Mouse (Mus musculus) frontal cortex, adult (tissue): ENCODE data around the gene Unc45a.

Source experiments
- ATAC-seq: cut with Nextera tagmentation; 2 replicates; pipeline ENCODE4 v1.9.2; 2017; ENCODE audit warnings: mild to moderate bottlenecking, moderate library complexity, mixed read lengths; ENCODE audit not compliant: low TSS enrichment

Unc45a gene

DNA sequence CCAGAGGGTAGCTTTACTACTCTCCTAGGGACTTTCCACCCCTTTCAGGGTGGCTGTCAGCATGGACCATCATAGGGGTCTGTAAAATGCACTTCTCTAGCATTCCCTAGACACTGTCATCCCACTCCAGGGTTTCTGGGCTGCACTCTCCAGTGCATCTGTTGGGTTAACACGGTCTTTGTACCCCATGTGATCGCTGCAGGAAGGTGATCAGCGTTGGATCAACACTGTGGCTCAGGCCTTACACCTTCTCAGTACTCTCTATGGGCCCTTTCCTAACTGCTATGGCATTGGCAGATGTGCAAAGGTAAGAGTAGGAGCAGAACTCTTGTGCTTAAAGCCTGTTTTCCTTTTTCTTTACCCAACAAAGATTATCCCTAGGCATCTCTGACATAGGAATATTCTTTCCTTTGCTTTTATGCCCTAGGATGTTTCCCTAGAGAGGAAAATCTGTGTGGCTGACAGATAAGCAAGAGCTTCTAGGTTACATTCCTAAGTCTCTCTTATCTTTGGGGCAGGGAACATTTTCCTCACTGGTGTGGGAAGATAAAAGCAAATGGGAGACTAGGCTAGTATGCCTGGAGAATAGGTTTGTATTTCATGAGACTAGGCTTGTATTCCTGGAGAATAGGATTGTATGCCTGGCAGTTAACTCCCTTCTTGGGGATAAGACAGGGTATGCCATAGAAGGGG, 57.4 kb downstream of the Unc45a start:
- no peak for ATAC-seq

DNA sequence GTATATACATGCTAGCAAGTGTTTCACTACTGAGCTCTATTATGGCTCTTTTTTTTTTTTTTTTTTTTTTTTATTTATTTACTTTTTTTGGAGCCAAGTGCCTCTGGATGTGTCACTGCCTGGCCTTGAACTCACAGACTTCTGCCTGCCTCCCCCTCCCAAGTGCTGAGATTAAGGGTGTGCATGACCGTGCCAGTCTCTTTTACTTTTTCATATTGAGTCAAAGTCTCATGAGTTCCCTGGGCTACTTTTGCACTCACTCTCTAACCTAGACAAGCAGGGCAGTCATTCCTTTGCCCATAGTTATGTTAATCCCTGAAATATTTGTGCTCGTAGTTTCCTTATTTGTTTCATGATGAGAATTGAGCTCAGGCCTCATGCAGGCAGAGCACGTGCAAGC, 59.2 kb downstream of the Unc45a start:
- no peak for ATAC-seq

DNA sequence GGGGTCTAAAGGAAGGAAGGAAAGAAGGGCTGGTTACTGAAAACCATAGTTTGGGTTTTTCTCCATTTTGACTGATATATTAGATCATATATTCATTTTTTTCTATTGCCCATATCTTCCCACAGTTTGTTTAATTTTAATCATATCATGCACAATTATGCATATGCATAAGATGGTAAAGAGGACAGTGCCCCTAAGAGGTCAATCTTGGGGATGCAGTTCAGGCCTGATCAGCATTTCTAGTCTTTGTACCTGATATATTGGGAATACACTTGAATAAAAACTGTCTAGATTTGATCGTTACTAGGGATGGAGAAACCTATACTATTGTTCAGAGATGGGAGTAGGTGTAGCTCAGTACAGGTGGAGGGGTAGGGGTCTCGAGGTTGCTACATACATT, 59.8 kb downstream of the Unc45a start:
- ATAC-seq: no peak

DNA sequence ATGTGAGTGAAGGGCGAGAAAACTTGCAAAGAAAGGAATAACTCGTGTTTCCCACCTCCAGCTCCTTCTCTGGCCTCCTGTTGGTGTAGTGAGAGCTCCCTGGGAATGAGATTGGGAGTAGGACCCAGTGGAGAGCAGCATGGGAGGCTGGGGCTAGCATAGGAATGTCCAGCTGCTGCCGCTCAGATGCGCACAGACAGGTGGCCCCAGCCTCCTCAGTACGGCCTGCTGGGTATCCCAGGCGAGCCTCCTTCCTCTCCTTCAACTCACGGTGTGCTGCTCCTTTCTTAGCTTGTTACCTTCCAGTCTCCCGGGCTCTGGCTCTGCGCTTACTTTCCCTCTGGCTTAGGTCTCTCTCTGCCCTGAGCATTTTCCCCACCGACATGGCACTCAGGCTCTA, 60.8 kb downstream of the Unc45a start:
- no peak for ATAC-seq

DNA sequence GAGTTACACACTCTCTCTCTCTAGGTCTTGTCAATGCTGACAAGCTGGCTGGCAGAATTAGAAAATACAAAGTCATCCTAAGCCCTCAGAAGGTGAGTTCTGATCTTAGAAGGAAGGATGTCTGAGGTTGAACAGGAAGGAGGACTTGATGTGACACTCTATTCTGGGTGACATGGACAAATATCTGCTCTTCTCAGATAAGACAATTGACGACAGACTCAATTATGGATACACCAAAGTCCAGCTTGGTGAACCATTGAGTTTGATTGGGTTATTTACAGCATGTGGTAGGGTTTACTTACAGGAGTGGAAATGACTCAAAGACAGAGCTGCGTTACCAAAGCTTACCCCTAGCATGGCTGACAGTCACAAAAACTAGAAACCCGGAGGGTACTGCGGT, 64.4 kb downstream of the Unc45a start:
- no peak for ATAC-seq
